Mouse (Mus musculus): ENCODE measurements around the gene Agl. TPM values are rescaled to one million over a fixed set of nuclear protein-coding genes. Genes with fewer than 3 reads are reported as not detected.

Gene Agl
- polyA plus RNA-seq, 1 experiment from 2014 or later = 13.8 TPM

DNA sequence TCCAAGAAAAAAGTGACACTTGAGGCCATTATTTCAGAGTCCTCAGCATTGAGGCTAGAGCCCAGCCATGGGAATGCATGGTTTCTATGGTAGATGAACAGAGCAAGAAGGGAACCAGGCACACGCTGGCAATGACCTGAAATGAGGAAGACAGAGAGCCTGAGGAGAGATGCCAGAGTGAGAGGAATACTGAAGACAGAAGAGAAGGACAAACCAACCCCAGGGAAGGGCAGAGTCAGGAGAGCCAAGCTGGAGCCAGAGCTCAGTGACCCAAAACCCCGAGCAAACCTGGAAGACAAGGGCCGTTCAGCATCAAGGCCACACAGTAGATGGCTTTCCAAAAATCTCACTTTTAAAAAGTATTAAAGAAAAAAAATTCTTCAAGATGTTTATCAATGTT lies 2.1 kb downstream of the Agl start:
- ATAC-seq = no peak
- H3K27ac ChIP-seq (ENCODE audit: low read depth, low read length) = no peak overlapping the region
- H3K9me3 ChIP-seq (ENCODE audit: control insufficient read depth, low read length) = no peaks in the 10 kb centered on the region
- no peak overlapping the region for H3K9ac ChIP-seq (ENCODE audit: low read depth, low read length)
- peaks cover 14% of the 10 kb centered on the region for H3K4me1 ChIP-seq (ENCODE audit: control insufficient read depth, insufficient read depth, low read depth, low read length)
- no peak overlapping the region for H3K4me3 ChIP-seq (ENCODE audit: low read length)
- no peaks in the 10 kb centered on the region for H3K27me3 ChIP-seq (replicated peaks; ENCODE audit: control insufficient read depth, insufficient read depth, low read length)
- no peak overlapping the region for H3K4me2 ChIP-seq (ENCODE audit: low read length)
- H3K36me3 ChIP-seq (ENCODE audit: control insufficient read depth, insufficient read depth, low read length) = no peaks in the 10 kb centered on the region
- 87% methylated on average over 3 of the region's 3 CpGs for WGBS

DNA sequence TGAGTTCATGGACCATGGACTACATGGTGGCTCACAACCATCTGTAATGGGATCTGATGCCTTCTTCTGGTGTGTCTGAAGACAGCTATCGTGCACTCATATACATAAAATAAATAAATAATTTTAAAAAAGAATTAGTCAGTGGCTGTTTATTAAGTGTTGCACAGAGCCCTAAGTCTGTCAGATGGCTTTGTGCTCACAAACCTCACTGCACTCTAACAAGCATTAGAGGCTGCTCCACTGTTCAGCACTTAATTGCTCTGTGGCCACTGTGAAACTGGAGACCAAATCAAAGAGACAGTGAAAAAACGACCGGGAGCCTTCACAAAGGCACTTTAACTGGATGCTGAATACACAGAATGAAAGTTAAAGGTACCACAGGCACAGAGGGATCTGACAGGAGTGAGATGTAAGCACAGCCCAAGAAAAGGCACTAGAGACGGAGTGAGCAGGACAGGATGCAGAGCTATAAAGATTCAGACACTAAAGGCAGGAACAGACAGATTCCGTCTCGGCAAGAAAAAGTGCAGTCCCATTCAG lies 3.1 kb downstream of the Agl start:
- 49% methylated on average over 6 of the region's 6 CpGs for WGBS
- no peaks in the 10 kb centered on the region for H3K27me3 ChIP-seq (replicated peaks; ENCODE audit: control insufficient read depth, insufficient read depth, low read length)
- ATAC-seq = no peak
- H3K4me1 ChIP-seq (ENCODE audit: control insufficient read depth, insufficient read depth, low read depth, low read length) = peaks cover 14% of the 10 kb centered on the region
- H3K4me2 ChIP-seq (ENCODE audit: low read length) = peak overlapping the region; percentile 3
- H3K27ac ChIP-seq (ENCODE audit: low read depth, low read length) = no peak overlapping the region
- H3K9ac ChIP-seq (ENCODE audit: low read depth, low read length) = no peak overlapping the region
- no peaks in the 10 kb centered on the region for H3K36me3 ChIP-seq (ENCODE audit: control insufficient read depth, insufficient read depth, low read length)
- no peak overlapping the region for H3K4me3 ChIP-seq (ENCODE audit: low read length)
- no peaks in the 10 kb centered on the region for H3K9me3 ChIP-seq (ENCODE audit: control insufficient read depth, low read length)

DNA sequence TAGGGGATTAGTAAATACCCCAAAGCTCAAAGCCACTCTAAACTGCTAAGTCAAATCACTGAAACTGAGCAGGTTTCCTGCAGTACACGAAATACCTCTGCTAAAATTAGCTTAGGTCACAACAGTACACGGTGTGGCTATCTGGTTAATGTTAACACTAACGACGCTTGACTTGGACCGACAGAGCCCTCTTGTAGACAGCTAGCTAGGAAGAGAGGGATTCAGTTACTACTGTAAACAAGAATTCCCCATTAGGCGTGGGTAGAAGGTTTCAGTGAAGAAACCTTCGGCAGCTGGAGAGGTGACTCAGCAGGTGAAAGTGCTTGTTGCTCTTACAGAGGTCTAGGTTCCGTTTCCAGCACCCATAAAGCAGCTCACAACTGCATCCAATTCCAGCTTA lies 6.2 kb downstream of the Agl start:
- Histone ChIP-seq H3K27me3 (replicated peaks; ENCODE audit: control insufficient read depth, insufficient read depth, low read length) (no peaks in the 10 kb centered on the region), H3K4me1 (ENCODE audit: control insufficient read depth, insufficient read depth, low read depth, low read length) (peaks cover 6% of the 10 kb centered on the region), H3K4me2 (ENCODE audit: low read length) (no peak overlapping the region), H3K9ac (ENCODE audit: low read depth, low read length) (no peak overlapping the region), H3K36me3 (ENCODE audit: control insufficient read depth, insufficient read depth, low read length) (no peaks in the 10 kb centered on the region), H3K27ac (ENCODE audit: low read depth, low read length) (no peak overlapping the region), H3K9me3 (ENCODE audit: control insufficient read depth, low read length) (no peaks in the 10 kb centered on the region), H3K4me3 (ENCODE audit: low read length) (no peak overlapping the region)
- 87% methylated on average over 8 of the region's 8 CpGs for WGBS
- ATAC-seq = no peak

DNA sequence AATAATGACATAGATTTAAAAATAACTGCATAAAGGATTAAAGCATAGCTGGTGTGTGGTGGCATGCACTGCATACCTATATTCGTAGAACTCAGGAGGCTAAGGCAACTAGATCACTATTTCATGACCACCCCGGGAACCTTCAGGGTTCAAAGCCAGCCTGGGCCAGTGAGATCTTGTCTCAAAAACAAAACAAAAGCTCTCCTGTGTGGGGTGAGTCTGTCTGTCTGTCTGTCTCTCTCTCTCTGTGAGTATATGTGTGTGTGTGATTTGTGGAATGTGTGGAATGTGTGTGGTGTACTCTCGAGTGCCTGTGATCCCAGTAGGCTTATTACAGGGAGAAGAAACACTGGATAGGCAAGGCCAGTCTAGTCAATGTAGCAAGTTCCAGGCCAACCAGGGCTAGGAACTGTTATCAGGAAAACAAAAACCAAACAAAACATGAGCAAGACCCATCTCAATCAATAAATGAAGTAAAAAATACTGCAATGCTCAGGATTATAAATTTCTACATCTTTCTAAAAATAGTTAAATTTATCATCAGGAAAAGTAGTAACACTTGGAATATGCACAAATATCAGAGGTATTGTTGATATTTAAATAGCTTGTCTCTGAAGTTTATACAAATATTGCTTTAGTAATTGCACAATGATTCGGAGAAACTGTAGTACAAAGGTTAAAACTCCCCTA lies 9.0 kb downstream of the Agl start:
- no peak for ATAC-seq
- no peaks in the 10 kb centered on the region for H3K4me1 ChIP-seq (ENCODE audit: control insufficient read depth, insufficient read depth, low read depth, low read length)
- no peaks in the 10 kb centered on the region for H3K27me3 ChIP-seq (replicated peaks; ENCODE audit: control insufficient read depth, insufficient read depth, low read length)
- H3K9ac ChIP-seq (ENCODE audit: low read depth, low read length) = no peak overlapping the region
- H3K4me2 ChIP-seq (ENCODE audit: low read length) = no peak overlapping the region
- 82% methylated on average over 4 of the region's 4 CpGs for WGBS
- H3K4me3 ChIP-seq (ENCODE audit: low read length) = no peak overlapping the region
- no peaks in the 10 kb centered on the region for H3K36me3 ChIP-seq (ENCODE audit: control insufficient read depth, insufficient read depth, low read length)
- no peak overlapping the region for H3K27ac ChIP-seq (ENCODE audit: low read depth, low read length)
- no peaks in the 10 kb centered on the region for H3K9me3 ChIP-seq (ENCODE audit: control insufficient read depth, low read length)

DNA sequence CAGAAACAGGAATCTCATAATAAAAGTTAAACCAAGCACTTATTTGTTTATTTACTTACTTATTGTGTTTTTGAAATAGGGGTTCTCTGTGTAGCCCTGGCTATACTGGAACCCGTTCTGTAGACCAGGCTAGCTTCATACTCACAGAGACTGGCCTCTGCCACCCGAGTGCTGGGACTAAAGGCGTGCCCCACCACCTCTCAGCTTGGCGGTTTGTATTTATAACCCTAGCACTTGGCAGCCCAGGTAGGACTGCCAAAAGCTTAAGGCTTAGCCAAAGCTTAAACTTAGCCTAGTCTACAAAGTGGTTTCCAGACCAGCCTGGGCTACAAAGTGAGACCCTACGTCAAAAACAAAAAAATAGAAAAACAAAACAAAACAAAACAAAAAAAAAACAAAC lies 19.1 kb downstream of the Agl start:
- Histone ChIP-seq H3K27ac (ENCODE audit: low read depth, low read length) (no peak overlapping the region), H3K27me3 (replicated peaks; ENCODE audit: control insufficient read depth, insufficient read depth, low read length) (no peaks in the 10 kb centered on the region), H3K4me1 (ENCODE audit: control insufficient read depth, insufficient read depth, low read depth, low read length) (no peaks in the 10 kb centered on the region), H3K4me2 (ENCODE audit: low read length) (no peak overlapping the region), H3K9ac (ENCODE audit: low read depth, low read length) (no peak overlapping the region), H3K36me3 (ENCODE audit: control insufficient read depth, insufficient read depth, low read length) (peaks cover 34% of the 10 kb centered on the region), H3K4me3 (ENCODE audit: low read length) (no peak overlapping the region), H3K9me3 (ENCODE audit: control insufficient read depth, low read length) (no peaks in the 10 kb centered on the region)
- WGBS = 89% methylated on average over 5 of the region's 5 CpGs
- no peak for ATAC-seq

DNA sequence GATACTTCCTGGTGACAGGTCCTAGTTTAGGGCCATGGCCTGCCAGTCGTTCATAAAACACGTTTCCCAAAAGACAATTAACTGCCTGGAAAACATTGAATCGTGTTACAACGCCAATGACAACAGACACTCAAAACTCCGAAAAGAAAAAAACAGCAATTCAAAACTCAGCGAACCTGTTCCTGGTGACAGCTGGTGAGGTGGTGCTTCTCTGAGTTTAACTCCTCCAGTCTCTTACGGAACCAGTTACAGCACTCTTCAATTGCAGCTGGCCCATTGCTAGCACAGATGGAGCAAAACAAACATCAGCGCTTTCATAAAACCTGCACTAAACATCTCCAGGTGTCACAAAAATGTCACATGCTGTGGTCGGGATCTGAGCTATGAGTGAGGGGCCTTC lies 21.4 kb downstream of the Agl start:
- Histone ChIP-seq H3K27me3 (replicated peaks; ENCODE audit: control insufficient read depth, insufficient read depth, low read length) (no peaks in the 10 kb centered on the region), H3K4me2 (ENCODE audit: low read length) (no peak overlapping the region), H3K4me3 (ENCODE audit: low read length) (no peak overlapping the region), H3K9ac (ENCODE audit: low read depth, low read length) (no peak overlapping the region), H3K9me3 (ENCODE audit: control insufficient read depth, low read length) (no peaks in the 10 kb centered on the region), H3K36me3 (ENCODE audit: control insufficient read depth, insufficient read depth, low read length) (peaks cover 39% of the 10 kb centered on the region), H3K27ac (ENCODE audit: low read depth, low read length) (no peak overlapping the region), H3K4me1 (ENCODE audit: control insufficient read depth, insufficient read depth, low read depth, low read length) (no peaks in the 10 kb centered on the region)
- no peak for ATAC-seq
- WGBS = 89% methylated on average over 9 of the region's 9 CpGs

DNA sequence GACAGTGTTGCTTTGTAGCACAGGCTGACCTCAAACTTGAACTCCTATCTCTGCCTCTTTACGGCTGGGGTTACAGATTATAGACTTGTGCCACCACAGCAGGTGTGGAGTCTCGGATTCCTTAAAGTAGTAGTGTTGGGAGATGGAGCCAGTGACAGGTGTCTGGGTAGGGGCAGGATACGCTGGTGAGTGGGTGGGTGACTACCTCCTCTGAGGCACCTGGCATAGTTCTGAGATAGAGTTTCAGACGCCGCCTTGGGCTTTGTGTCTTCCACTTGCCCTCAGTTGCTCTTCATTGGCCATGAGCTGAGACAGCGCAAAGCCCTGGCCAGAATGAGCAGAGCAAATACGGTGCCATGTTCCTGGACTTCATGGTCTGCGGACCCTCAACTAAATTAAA lies 22.1 kb downstream of the Agl start:
- peaks cover 46% of the 10 kb centered on the region for H3K36me3 ChIP-seq (ENCODE audit: control insufficient read depth, insufficient read depth, low read length)
- no peaks in the 10 kb centered on the region for H3K27me3 ChIP-seq (replicated peaks; ENCODE audit: control insufficient read depth, insufficient read depth, low read length)
- H3K4me3 ChIP-seq (ENCODE audit: low read length) = no peak overlapping the region
- no peaks in the 10 kb centered on the region for H3K4me1 ChIP-seq (ENCODE audit: control insufficient read depth, insufficient read depth, low read depth, low read length)
- no peak for ATAC-seq
- H3K9ac ChIP-seq (ENCODE audit: low read depth, low read length) = no peak overlapping the region
- H3K9me3 ChIP-seq (ENCODE audit: control insufficient read depth, low read length) = no peaks in the 10 kb centered on the region
- H3K27ac ChIP-seq (ENCODE audit: low read depth, low read length) = no peak overlapping the region
- H3K4me2 ChIP-seq (ENCODE audit: low read length) = no peak overlapping the region
- 95% methylated on average over 8 of the region's 8 CpGs for WGBS

DNA sequence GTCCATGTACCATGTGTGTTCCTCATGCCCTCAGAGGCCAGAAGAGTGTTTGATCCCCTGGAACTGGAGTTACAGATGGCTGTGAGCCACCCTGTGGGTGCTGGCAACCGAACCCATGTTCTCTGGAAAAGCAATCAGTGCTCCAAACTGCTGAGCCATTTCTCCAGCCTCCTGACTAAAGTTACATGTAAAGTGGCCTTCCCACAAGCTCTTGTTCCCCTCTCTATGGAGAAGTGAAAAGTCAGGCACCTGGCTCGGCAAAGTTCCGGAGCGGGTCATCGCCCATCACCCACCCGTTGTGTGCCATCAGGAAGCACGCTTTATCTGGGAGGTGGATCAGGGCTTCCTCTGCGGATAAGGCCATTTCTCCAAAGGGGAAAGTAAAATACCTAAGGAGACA lies 23.2 kb downstream of the Agl start:
- no peak overlapping the region for H3K27ac ChIP-seq (ENCODE audit: low read depth, low read length)
- ATAC-seq = no peak
- H3K4me1 ChIP-seq (ENCODE audit: control insufficient read depth, insufficient read depth, low read depth, low read length) = no peaks in the 10 kb centered on the region
- no peaks in the 10 kb centered on the region for H3K27me3 ChIP-seq (replicated peaks; ENCODE audit: control insufficient read depth, insufficient read depth, low read length)
- no peaks in the 10 kb centered on the region for H3K9me3 ChIP-seq (ENCODE audit: control insufficient read depth, low read length)
- H3K36me3 ChIP-seq (ENCODE audit: control insufficient read depth, insufficient read depth, low read length) = peaks cover 51% of the 10 kb centered on the region
- H3K4me2 ChIP-seq (ENCODE audit: low read length) = no peak overlapping the region
- H3K9ac ChIP-seq (ENCODE audit: low read depth, low read length) = no peak overlapping the region
- 96% methylated on average over 8 of the region's 8 CpGs for WGBS
- H3K4me3 ChIP-seq (ENCODE audit: low read length) = no peak overlapping the region

DNA sequence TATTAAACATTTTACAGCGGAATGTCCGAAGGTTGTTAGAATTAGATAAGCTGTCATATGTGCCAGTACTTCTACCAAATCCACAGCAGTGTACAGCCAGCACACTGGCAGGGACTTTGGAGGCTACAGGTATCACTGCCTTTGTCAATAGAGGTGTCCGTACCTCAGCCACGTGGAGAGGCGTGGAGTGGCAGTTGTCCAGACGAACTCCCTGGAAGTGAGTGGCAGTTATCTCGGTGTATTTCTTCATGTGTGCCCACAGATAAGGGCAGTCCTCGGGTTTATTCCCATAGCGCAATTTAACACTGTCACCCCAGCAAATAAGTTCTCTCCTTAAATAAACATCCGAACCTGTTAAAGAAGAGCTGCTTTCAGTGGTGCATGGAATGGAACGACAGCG lies 23.7 kb downstream of the Agl start:
- WGBS = 95% methylated on average over 12 of the region's 12 CpGs
- no peaks in the 10 kb centered on the region for H3K4me1 ChIP-seq (ENCODE audit: control insufficient read depth, insufficient read depth, low read depth, low read length)
- H3K9ac ChIP-seq (ENCODE audit: low read depth, low read length) = no peak overlapping the region

More for the DNA sequence above, 23.7 kb downstream of the Agl start:
- Histone ChIP-seq H3K27ac (ENCODE audit: low read depth, low read length) (no peak overlapping the region), H3K36me3 (ENCODE audit: control insufficient read depth, insufficient read depth, low read length) (peaks cover 51% of the 10 kb centered on the region), H3K4me3 (ENCODE audit: low read length) (no peak overlapping the region), H3K9me3 (ENCODE audit: control insufficient read depth, low read length) (no peaks in the 10 kb centered on the region), H3K27me3 (replicated peaks; ENCODE audit: control insufficient read depth, insufficient read depth, low read length) (no peaks in the 10 kb centered on the region), H3K4me2 (ENCODE audit: low read length) (no peak overlapping the region)
- no peak for ATAC-seq

Measured in hindbrain, embryonic 16.5 days (tissue).